Mouse (Mus musculus) mesoderm, embryonic 11.5 days (tissue): ENCODE results near the gene Zfp593.

ENCODE experiments used
- DNase-seq: peaks from one replicate; pipeline ENCODE4 v3.0.0-alpha.2; 2012; ENCODE audit warnings: low read depth, low spot score

Zfp593 gene

DNA sequence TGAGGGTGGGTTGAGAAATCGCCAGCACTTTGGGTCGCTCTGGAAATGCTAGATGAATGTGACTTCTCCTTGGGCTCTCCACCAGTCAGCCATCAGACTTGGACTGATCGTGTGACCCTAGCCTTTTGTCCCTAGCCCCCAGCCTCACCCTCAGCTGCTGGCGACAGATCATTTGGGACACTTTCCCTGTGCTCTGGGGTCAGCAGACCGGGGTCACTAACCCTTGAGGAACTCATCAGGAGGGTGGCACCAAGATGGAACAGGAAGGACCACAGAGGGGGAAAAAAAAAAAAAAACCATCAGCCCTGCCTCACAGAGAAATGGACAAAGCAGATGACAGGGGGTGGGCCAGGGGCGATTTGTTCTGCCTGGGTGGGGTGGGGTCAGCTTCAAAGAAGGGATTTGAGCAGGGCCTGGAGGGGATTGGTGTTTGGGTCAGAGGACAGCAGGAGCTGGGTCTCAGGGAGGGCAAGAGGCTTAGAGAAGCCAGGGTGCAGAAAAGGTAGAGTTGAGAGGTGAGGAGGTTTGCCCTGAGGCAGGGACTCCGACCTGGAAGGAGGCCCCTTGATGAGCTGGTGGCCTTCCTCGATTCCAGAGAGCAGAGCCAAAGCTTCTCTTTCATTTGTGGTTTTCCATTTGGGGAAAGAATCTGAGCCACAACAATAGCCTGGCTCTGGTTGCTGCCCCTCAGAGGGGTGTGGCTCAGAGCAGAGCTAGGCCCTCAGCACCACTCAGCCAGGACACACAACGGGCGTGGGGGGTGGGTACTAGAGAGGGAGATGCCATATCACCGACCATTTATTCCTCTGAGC, 12.0 kb upstream of the Zfp593 start:
- DNase-seq: no peak

DNA sequence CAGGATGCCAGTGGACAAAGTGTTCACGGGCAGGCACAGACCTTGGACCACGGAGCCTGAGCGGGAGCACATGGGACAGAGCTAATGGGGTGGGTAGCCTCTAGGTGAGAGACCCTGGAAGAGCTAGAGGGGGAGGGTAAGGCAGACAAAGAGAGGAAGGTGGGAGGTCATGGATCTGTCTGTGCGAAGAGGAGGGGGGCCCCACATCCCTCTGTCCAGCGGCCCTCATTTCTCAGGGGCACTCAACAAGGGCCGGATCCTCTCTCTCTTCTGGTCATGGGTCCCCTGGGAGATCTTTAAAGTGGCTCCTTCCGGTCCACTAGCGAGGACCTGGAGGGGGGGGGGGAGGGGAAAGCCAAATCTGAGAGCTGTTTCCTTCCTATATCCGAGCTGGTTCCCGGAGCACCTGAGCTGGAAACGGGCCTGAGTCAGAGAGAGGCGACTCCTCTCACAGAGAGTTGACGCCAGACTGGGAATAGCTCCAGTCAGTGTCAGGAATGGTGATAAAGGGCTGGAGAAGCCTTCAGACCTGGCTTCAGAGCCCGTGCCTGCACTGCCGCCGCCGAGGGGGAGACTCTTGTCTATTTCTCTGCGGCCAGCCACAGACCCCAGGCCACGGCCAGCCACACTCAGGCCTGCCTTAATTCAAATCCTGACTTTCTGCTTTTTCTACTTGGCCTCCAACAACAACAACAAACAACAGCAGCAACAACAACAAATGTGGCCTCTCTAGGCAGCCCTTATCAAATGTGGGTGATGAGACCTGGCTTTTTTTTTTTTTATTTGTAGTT, 11.2 kb upstream of the Zfp593 start:
- DNase-seq: no peak

DNA sequence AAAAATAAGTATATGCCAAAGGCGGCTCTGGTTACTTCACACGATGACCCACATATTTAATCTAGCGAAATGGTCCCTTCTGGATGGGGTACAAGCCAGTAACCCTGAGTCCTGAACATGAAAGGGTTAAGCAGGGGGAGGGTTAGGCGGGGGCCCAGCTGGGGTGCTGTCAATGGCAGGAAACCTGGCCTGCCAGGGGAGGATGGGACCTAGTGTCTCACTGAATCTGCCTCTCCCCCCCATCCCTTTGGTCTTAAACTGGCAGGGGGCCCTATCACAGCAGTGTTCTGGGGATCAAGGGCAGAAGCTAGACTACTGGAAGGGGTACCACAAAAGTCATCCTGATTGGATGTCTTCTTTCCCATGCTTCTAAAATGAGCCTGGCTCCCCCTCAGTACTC, 10.5 kb upstream of the Zfp593 start:
- DNase-seq: no peak

DNA sequence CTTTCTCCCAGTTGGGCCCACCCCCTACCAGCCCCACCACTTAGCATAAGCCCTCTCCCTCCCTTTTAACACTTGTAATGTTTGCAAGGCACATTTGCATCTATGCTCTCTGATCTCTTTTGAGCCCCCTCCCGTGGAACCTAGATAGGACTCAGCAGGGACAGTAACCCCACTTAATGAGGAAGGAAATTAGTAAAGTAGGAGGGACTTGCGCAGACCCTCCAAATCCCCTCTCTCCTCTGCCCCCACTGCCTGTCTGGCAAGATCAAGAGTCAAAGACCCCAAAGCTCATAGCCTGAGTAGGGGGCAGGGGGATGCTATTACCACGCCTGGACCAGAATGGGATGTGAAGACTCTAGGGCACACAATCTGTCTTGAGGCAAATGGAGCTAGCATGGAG, 9.4 kb upstream of the Zfp593 start:
- DNase-seq: no peak

DNA sequence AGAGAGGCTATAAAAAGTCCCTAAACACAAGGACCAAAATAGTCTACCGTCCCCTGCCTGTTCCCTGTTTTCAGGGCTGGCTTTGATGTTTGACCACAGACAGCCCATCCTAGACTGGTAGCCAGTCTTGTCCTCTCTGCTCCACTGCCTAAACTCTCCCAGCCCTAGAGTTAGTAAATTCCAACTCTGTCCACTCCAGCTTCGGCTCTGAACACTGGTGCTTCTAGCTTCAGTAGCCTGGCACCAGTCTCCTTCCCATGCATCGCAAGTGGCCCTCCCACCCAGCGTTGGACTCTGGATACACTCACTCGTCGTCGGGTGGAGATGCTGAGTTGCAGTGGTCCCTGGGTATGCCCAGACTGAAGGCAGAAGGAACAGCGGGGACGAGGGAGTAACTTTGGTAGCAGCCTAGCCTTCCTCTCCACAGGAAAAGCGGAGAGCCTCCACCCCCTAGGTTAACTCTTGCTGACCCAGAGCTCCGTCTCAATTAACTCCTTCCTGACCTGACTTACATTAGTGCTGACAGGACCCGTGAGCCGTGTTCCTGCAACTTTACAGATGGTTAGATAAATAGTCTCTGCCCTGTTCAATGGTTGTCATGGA, 8.4 kb upstream of the Zfp593 start, which contains the start of gene Grrp1:
TSS of gene Grrp1 (minus strand) at position 385 of the 603 bp plus-strand sequence.
- DNase-seq: no peak

DNA sequence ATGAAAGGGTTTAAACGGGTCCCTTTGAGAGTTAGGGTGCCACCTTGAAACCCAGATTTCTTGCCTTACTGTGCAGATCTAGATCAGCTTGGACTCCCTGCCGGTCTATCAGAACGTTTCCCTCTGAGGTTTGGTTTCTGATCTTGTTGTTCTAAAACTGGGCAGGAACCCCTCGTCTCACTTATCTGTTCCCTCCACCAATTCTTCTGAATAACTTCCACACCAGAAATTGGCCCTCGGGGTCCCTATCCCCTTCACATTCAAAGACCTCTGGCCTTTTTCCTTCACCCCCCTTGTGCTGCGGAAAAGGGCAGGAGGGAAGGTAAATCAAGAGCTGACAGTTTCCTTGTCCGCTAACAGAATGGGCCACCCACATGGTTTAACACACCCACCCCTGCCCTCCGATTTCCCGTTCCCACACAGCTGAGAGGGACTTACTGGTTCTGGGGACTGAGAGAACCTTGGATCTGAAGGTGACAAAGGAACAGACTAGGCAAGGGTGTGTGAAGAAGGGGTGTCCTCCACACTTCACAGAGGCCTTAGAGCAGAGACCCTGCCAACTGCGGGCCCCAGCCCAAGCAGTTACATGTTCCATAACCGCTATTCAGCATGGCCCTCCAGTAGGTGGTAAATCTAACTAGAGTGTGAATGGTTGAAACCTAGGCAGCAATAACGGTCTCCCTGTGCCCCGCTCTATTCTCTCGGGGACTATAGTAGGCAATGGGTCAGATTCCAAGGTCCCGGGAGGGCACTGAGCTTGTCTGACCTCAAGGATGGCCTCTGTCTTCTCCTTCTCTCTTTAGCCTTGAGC, 7.7 kb upstream of the Zfp593 start:
- no peak for DNase-seq

DNA sequence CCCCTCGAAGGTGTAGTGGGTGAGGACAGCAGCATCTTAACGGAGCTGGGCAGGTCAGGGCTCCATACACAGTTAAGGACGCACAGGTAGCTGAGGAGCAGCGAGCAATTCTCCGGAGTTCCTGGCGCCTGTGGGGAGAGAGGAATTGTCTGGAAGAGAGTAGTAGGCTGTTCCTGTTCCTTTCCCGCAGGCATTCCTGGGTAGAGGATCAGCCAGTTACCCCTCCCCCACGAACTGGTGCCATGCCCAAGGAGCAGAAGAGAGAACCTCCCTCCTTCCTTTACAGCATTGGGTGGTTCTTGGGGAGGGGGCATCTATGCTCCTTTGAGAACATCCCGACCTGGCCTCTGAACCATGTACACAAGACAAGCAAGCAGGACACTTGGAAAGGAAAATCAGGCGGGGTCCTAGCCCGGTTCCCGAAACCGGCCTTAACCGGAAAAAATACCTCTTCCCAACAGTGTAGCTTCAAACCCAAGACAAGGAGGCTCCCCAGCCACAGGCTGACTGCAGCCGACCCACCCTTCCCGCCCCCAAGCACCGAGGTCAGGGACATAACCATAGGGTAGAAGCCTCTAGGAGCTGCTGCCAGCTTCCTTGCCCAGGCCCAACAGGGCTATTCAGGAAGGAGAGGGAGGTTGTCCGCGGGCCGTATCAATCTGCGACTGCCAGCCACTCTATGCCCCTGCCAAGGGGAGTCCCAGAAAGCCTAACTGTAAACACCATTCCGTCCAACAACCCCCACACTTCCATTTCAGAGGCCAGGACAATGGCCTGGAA, 6.9 kb upstream of the Zfp593 start:
- DNase-seq: no peak

DNA sequence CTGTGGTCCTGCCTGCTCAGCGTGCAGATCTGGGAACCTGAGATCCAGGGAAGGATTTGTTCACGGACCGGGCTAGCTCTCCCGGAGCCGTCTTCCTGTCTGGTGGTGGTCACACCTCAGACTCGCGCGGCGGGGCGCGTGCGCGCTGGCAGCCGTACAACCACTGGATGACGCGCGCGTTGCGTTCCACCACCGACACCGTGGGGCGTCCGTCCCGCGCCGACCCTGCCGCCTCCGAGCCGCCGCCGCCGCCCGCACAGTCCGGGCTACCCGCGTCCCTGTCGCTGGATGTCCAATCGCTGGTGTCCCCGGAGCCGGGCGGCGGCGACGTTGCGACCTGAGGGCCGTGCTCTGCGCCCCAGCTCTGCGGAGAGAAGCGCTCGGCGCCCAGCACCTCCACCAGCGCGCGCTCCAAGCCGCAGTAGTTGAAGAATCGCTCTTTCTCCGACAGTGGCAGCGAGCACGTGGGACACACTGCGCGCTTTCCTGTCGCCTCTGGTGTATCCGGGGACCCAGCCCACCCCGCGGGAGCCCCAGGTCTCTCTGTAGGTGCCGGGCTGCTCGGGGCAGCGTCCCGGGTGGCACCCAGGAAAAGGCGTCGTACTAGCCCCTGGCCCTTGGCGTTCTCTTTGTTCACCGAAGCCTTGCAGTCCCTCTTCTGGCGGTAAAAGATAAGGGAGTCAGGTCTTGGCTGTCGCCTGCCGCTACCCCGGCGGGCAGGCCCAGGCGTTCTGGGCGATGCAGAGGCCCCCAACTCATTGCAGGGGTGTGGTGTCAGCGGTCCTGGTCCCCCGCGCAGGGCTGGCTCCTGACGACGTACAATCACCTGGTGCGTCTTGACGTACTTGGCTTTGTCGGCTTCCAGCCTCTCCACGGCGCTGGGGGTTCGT, 6.1 kb upstream of the Zfp593 start:
- no peak for DNase-seq

DNA sequence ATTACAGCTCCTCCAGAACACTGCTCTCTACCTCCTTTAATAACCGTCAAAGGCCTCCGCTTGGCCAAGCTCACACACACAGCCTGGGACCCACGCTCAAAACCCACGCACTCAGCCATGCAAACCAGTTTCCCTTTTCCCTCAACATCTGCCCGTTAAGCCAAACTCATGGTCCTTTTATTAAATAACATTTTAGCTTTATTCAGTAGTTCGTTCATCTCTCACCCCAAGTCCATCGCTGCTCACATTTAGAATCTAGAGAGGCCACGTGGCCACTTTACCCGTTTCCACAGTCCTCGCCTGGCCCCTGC, 5.5 kb upstream of the Zfp593 start:
- DNase-seq: no peak

DNA sequence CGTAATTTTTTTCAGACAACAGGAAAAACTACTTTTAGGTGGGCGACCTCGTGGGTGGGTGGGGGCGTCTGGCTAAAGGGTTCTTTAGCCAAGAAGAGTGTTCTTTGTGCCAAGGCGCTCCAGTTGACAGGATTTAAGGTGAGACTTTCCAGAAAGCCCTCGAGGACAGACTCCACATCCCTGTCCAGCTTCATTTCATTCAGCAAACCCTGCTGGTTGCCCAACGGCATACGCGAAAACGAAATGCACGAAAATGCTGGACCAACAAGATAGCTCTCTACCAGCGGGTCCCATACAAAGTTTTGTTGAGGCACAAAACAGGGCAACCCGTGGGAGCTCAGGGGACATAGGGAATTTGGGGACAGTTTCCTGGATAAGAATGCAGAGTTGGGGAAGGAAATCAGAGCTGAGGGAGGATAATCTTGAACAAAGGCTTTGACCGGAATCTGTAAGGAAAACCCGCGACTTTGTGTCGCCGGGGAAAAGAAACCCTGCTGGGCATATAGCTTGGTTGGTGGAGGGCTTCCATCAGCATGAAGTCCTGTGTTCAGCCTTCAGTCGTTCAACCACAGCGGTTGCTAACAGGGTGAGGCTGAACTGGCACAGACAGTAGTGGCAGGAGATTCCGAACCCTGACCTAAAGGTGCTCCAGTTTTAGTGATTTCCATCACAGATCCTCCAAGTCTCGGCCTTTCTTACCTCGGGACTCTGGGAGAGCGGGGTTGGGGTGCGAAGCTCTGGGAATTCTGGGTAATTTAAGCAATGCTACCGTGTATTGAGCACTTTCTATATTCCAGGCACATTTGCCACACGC, 4.9 kb upstream of the Zfp593 start:
- DNase-seq: no peak

DNA sequence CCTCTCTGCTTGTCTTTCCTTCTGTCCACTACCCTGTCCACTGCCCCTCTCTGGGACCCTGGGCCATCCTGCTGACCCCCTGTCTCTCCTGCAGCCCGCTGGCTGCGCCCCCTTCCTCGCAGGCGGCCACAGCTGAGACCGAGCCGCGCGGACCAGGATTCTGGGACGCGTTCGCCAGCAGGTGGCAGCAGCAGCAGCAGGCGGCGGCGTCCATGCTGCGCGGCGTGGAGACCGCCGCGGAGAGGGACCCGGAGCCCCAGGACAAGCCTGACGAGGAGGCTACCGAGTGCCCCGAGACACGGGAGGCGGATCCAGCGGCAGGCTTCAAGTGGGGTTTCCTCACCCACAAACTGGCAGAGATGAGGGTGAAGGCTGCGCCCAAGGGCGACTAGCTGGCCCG, 4.3 kb upstream of the Zfp593 start:
- peak; percentile 80 for DNase-seq

DNA sequence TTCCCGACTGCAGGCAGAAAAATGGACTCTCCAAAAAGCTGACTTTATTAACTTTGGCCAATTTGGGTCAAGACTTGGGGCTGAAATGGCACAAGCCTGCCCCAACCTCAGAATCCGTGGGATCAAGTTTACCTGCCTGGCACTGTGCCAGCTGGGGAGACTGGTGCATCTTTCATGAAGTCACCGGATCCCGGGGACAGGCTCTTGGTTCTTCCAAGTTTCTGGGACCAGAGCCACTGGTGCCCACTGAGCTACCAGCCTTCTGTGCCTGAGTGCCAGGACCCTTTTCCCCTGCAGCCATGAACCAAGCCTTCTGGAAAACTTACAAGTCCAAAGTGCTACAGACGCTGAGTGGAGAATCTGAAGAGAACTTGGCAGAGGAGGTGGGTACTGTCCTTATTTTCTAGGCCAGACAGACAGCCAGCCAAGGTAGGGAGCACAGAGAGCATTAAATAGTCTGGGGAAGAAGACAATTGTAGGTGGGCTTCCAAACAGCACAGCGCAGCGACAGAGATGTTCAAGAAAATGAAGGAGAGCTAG, 1.4 kb upstream of the Zfp593 start, which contains the start of gene Gm30191:
TSS of gene Gm30191 (plus strand) at position 217 of the 540 bp plus-strand sequence.
- DNase-seq: no peak

DNA sequence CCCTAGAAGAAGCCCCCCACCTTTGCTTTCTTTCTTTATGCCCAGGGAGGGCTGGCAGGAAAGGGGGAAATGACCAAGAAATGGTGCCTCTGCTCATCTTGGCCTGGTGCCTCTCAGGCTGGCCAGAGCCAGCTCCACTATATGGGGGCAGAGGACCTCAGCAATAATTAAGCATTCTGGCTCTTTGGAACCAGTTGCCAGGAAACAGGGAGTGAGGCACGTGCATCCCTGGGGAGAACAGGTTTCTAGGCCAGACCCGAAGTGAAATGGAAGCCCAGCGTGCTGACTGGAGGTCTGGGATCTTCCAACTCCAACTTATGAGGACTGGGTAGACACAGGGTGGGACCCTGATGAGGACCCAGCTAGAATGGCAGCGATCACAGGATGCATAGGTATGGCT, 864 bp upstream of the Zfp593 start:
- no peak for DNase-seq

DNA sequence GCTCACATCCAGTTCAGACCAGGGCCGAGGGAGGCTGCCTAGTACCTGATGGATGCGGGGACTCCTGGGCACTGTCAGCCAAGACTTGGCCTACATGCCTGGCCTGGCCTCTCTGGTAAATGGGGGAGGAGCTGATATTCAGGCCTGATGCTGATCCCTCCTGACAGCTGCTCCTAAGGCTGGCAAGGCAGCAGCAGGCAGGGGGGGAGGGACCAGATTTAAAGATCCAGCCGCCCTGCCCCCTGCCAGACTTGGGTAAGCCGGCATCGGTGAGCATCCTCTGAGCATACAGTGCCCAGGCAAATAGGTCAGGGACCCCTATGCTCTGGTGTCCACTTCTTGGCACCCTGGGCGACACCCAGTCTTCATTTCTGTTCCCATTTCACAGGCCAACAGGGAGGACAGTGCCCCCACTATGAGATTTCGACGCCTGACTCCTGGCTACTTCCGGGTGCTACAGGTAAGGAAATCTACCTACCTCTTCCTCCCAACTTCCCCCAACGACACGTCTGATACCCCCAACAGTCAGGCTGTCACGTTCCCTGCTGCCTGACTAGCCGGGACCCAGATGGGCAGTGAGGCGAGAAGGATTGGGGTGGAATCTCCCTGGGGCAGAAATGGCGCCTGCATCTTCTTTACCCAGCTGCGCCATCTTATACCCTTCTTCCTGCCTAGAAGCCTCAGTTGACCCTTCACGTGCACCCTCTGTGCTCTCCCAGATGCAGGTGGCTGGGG, 1.7 kb downstream of the Zfp593 start, which contains the start of gene E130218I03Rik:
TSS of gene E130218I03Rik (plus strand) at position 147 of the 735 bp plus-strand sequence.
- no peak for DNase-seq

DNA sequence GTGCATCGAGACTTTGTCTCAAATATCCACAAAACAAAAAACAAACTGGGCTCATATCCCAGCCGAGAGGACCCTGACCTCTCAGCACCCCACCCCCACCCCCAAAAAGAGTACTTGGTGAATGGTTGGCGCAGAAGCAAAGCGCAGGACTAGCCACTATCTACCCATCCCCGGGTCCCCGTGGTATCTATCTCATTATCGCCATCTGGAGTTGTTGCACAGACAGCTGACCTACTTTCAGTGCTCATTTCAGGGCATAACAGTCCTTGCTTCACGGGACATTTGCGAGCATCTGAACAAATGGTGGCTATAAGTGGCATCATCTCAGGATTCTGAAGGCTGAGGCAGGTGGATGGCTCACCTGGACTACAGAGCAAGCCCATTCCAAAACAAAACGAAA, 6.7 kb downstream of the Zfp593 start:
- DNase-seq: no peak

DNA sequence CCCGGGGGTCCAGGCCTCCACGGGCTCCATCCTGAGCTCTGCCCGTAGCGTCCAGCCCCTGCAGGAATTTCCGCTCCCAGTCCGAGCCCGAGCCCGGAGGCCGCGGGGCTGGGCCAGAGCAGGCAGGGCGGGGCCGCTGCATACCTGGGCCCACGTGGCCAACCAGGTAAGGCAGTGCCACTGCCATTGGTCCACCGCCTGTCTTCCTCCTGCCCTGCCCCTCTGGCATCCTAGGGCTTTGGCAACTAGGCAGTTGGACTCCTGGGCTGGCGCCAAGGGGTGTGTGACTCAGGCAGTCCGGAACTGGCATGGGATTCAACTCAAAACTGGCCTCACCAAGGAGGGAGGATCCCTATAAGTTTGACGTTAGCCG, 7.1 kb downstream of the Zfp593 start, which contains the start of gene Cnksr1:
TSS of gene Cnksr1 (minus strand) at position 121 of the 373 bp plus-strand sequence.
- no peak for DNase-seq

DNA sequence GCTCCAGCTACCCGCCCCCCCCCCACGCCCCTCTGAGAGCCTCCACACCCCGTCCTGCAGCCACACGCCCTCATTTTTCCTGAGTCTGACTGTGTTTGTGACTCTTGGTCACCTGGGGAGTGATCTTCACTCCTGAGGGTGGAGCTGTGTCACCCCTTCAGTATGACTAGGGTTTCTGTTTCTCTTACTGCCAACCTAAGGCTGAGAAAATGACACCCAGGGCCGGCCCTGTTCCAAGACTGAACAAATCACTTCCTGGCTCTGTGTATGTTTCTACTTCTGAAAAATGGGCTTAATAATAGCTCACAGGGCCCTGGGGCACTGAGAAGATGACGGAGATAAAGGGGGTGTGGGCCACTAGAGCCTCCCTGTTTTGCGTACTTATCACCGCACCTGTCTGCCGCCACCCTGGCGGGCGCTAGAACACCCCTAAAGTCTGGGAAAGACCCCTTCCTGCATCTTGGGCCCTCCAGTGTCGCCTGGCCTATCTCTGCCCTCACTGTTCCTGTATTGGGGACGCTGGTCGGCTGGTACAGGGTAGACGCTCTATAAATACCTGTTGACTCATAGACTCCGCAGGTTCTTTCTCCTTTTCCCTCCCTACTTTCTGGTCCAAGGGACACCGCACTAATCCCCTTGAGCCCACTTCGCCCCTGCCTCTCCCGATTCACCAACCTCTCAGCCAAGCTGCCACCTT, 7.7 kb downstream of the Zfp593 start:
- DNase-seq: no peak
